Mouse (Mus musculus) intestine, embryonic 16.5 days (tissue): ENCODE measurements at regions not wholly inside any gene's neighbourhood (a gene's known extent, or its start where the extent isn't known, plus 50 kb on each side); places are given as distances from the start of the nearest gene placed in this dataset.

Experiments used
- ATAC-seq: fragments of 200-750 bp; cut with Nextera tagmentation; 2 replicates; pipeline ENCODE4 v1.8.0; 2017; ENCODE audit warnings: moderate TSS enrichment, moderate library complexity
- H3K27ac ChIP-seq: fragments of 300-500 bp; sonication (generic); 2 replicates; pipeline ENCODE4 v1.5.1; 2014; ENCODE audit warnings: mild to moderate bottlenecking, low read length
- H3K27me3 ChIP-seq: fragments of 300-500 bp; sonication (generic); replicated peaks from 2 replicates; pipeline ENCODE4 v1.6.1; 2014; ENCODE audit warnings: low read length, control low read depth, mixed read lengths; ENCODE audit not compliant: control insufficient read depth, insufficient read depth
- H3K36me3 ChIP-seq: fragments of 300-500 bp; sonication (generic); 2 replicates; pipeline ENCODE4 v1.6.1; 2014; ENCODE audit warnings: low read length, control low read depth; ENCODE audit not compliant: control insufficient read depth, insufficient read depth
- H3K4me1 ChIP-seq: fragments of 300-500 bp; sonication (generic); 2 replicates; pipeline ENCODE4 v1.6.1; 2014; ENCODE audit warnings: low read length, control low read depth, mixed read lengths; ENCODE audit not compliant: control insufficient read depth, insufficient read depth
- H3K4me2 ChIP-seq: fragments of 300-500 bp; sonication (generic); 2 replicates; pipeline ENCODE4 v1.6.1; 2014; ENCODE audit warnings: low read depth, low read length, control low read depth
- H3K4me3 ChIP-seq: fragments of 300-500 bp; sonication (generic); 2 replicates; pipeline ENCODE4 v1.5.1; 2014; ENCODE audit warnings: mild to moderate bottlenecking, low read length
- H3K9ac ChIP-seq: fragments of 300-500 bp; sonication (generic); 2 replicates; pipeline ENCODE4 v1.6.1; 2014; ENCODE audit warnings: low read depth, low read length
- H3K9me3 ChIP-seq: fragments of 300-500 bp; sonication (generic); 2 replicates; pipeline ENCODE4 v1.6.1; 2016; ENCODE audit warnings: low read length, control low read depth; ENCODE audit not compliant: control insufficient read depth
- WGBS: fragments of 180-500 bp; shearing (Covaris S2); extraction: QIAGEN DNeasy Blood & Tissue Kit; methylation state at CpG from one replicate; pipeline ENCODE4 v1.1.7; 2014; 5-methylcytosine and 5-hydroxymethylcytosine counted together

GRCm38 (mm10) chr4:142789048-142789447 is 423.7 kb downstream of the Prdm2 start:
- H3K4me3 ChIP-seq = no peak overlapping the region
- H3K9me3 ChIP-seq = no peaks in the 10 kb centered on the region
- no peak overlapping the region for H3K4me2 ChIP-seq
- no peak for ATAC-seq
- H3K4me1 ChIP-seq = no peaks in the 10 kb centered on the region
- no peaks in the 10 kb centered on the region for H3K36me3 ChIP-seq
- 78% methylated on average over 7 of the region's 7 CpGs for WGBS
- no peaks in the 10 kb centered on the region for H3K27me3 ChIP-seq
- H3K27ac ChIP-seq = no peak overlapping the region
- H3K9ac ChIP-seq = no peak overlapping the region

- H3K9me3 ChIP-seq = no peaks in the 10 kb centered on the region
- H3K36me3 ChIP-seq = no peaks in the 10 kb centered on the region
- H3K4me2 ChIP-seq = no peak overlapping the region
- H3K4me1 ChIP-seq = no peaks in the 10 kb centered on the region
- no peak overlapping the region for H3K9ac ChIP-seq
- no peak for ATAC-seq
- H3K27me3 ChIP-seq = no peaks in the 10 kb centered on the region
- 83% methylated on average over 5 of the region's 5 CpGs for WGBS
- H3K27ac ChIP-seq = no peak overlapping the region
- no peak overlapping the region for H3K4me3 ChIP-seq
These were observed 427.4 kb downstream of the Prdm2 start for GRCm38 (mm10) chr4:142785386-142785785.

- ATAC-seq = peak; percentile 77
- Histone ChIP-seq H3K27me3 (no peaks in the 10 kb centered on the region), H3K4me3 (no peak overlapping the region), H3K36me3 (no peaks in the 10 kb centered on the region), H3K4me2 (no peak overlapping the region), H3K27ac (peak overlapping the region; percentile 20), H3K9me3 (no peaks in the 10 kb centered on the region), H3K9ac (no peak overlapping the region), H3K4me1 (peaks cover 18% of the 10 kb centered on the region)
- 31% methylated on average over 10 of the region's 10 CpGs for WGBS
These were observed 435.9 kb downstream of the Prdm2 start for GRCm38 (mm10) chr4:142776711-142777411.

GRCm38 (mm10) chr4:142775023-142775422 is 437.8 kb downstream of the Prdm2 start:
- H3K27me3 ChIP-seq = no peaks in the 10 kb centered on the region
- no peak overlapping the region for H3K4me3 ChIP-seq
- ATAC-seq = no peak
- H3K9me3 ChIP-seq = no peaks in the 10 kb centered on the region
- H3K27ac ChIP-seq = no peak overlapping the region
- peaks cover 18% of the 10 kb centered on the region for H3K4me1 ChIP-seq
- no peak overlapping the region for H3K9ac ChIP-seq
- H3K36me3 ChIP-seq = no peaks in the 10 kb centered on the region
- WGBS = 91% methylated on average over 5 of the region's 5 CpGs
- H3K4me2 ChIP-seq = no peak overlapping the region

GRCm38 (mm10) chr4:142773651-142774151 is 439.1 kb downstream of the Prdm2 start:
- Histone ChIP-seq H3K27ac (0 out of 2 replicates have a peak overlapping the region, but pooled peaks have one; percentile 21), H3K36me3 (no peaks in the 10 kb centered on the region), H3K27me3 (no peaks in the 10 kb centered on the region), H3K4me3 (no peak overlapping the region), H3K9ac (no peak overlapping the region), H3K4me2 (no peak overlapping the region), H3K9me3 (no peaks in the 10 kb centered on the region), H3K4me1 (peaks cover 18% of the 10 kb centered on the region)
- peak; percentile 27 for ATAC-seq
- 46% methylated on average over 10 of the region's 10 CpGs for WGBS

GRCm38 (mm10) chr4:142772751-142773455 is 439.9 kb downstream of the Prdm2 start:
- H3K27me3 ChIP-seq = no peaks in the 10 kb centered on the region
- H3K4me1 ChIP-seq = peaks cover 18% of the 10 kb centered on the region
- no peaks in the 10 kb centered on the region for H3K36me3 ChIP-seq
- no peak overlapping the region for H3K9ac ChIP-seq
- 13% methylated on average over 16 of the region's 16 CpGs for WGBS
- no peaks in the 10 kb centered on the region for H3K9me3 ChIP-seq
- H3K4me3 ChIP-seq = no peak overlapping the region
- 0 out of 2 replicates have a peak overlapping the region, but pooled peaks have one; percentile 21 for H3K27ac ChIP-seq
- ATAC-seq = peak; percentile 81
- H3K4me2 ChIP-seq = peak overlapping the region; percentile 15; the same call in 1 of the 2 replicates

GRCm38 (mm10) chr4:142771520-142772150 is 441.2 kb downstream of the Prdm2 start:
- no peaks in the 10 kb centered on the region for H3K27me3 ChIP-seq
- WGBS = 70% methylated on average over 6 of the region's 6 CpGs
- H3K9me3 ChIP-seq = no peaks in the 10 kb centered on the region
- no peak overlapping the region for H3K27ac ChIP-seq
- H3K4me3 ChIP-seq = no peak overlapping the region
- H3K4me2 ChIP-seq = no peak overlapping the region
- H3K4me1 ChIP-seq = peaks cover 18% of the 10 kb centered on the region
- no peak overlapping the region for H3K9ac ChIP-seq
- H3K36me3 ChIP-seq = no peaks in the 10 kb centered on the region
- ATAC-seq = no peak

- Histone ChIP-seq H3K4me1 (peaks cover 18% of the 10 kb centered on the region), H3K4me2 (no peak overlapping the region), H3K9ac (no peak overlapping the region), H3K27me3 (no peaks in the 10 kb centered on the region), H3K9me3 (no peaks in the 10 kb centered on the region), H3K36me3 (no peaks in the 10 kb centered on the region), H3K4me3 (no peak overlapping the region), H3K27ac (no peak overlapping the region)
- 17% methylated on average over 8 of the region's 8 CpGs for WGBS
- ATAC-seq = no peak
These were observed 442.6 kb downstream of the Prdm2 start for GRCm38 (mm10) chr4:142770177-142770576.

- H3K4me2 ChIP-seq = no peak overlapping the region
- WGBS = 56% methylated on average over 4 of the region's 4 CpGs
- H3K4me3 ChIP-seq = no peak overlapping the region
- no peak overlapping the region for H3K27ac ChIP-seq
- no peak for ATAC-seq
- H3K4me1 ChIP-seq = peaks cover 2% of the 10 kb centered on the region
- no peaks in the 10 kb centered on the region for H3K36me3 ChIP-seq
- no peak overlapping the region for H3K9ac ChIP-seq
- no peaks in the 10 kb centered on the region for H3K9me3 ChIP-seq
- no peaks in the 10 kb centered on the region for H3K27me3 ChIP-seq
These were observed 445.1 kb downstream of the Prdm2 start for GRCm38 (mm10) chr4:142767665-142768064.
